Mouse (Mus musculus): ENCODE data around the gene Inhbe. TPM values are rescaled to one million over a fixed set of nuclear protein-coding genes. Genes with fewer than 3 reads are reported as not detected.

Inhbe gene
- total RNA-seq, 1 experiment from 2014 or later = 0.82 TPM

GRCm38 (mm10) chr10:127343029-127343428, 11.2 kb downstream of the Inhbe start:
- DNase-seq = no peak

DNA sequence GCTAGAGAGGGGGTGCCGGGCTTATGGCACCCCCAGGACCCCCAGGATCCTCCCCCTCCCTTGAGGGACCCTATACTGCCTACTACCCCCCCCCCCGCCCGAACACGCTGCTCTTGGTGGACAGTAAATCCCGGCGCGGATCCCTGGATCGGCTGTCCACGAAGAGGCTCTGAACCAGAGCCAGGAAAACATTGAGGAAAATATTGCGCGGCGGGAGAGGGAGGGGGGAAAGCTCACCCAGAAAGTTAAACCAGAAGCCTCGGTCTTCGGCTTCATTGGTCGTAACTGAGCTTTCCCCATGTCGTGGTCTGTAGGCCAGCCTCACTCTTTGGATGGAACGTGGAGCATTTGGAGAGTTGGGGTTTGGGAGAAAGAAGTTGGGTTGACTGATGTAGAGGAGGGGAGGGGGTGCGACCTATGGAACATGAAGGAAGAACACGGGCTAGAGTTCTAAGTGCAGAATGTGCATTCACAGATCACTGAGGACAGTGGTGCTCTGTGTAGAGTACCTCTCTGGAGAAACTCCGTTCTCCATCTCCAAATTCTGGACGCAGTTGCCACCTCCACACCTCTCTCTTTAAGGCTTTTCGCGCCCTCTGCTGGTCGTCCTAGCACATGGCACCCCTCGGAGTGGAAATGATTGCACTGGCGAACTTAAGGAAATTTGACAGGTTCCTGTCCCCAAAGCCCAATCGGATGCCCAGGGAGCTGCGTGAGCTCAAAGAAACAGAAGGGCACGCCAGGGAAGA, 12.1 kb downstream of the Inhbe start, which contains the start of gene Gli1:
Gene Gli1, minus strand, starts transcription at position 84 of the 749 bp plus-strand sequence.
- peak; percentile 92 for DNase-seq

- DNase-seq = no peak
Observed at GRCm38 (mm10) chr10:127341360-127341690, 12.9 kb downstream of the Inhbe start.

GRCm38 (mm10) chr10:127340577-127341359, 13.4 kb downstream of the Inhbe start:
- no peak for DNase-seq

- peak; percentile 68 for DNase-seq
Observed at GRCm38 (mm10) chr10:127339683-127340576, 14.3 kb downstream of the Inhbe start.

DNA sequence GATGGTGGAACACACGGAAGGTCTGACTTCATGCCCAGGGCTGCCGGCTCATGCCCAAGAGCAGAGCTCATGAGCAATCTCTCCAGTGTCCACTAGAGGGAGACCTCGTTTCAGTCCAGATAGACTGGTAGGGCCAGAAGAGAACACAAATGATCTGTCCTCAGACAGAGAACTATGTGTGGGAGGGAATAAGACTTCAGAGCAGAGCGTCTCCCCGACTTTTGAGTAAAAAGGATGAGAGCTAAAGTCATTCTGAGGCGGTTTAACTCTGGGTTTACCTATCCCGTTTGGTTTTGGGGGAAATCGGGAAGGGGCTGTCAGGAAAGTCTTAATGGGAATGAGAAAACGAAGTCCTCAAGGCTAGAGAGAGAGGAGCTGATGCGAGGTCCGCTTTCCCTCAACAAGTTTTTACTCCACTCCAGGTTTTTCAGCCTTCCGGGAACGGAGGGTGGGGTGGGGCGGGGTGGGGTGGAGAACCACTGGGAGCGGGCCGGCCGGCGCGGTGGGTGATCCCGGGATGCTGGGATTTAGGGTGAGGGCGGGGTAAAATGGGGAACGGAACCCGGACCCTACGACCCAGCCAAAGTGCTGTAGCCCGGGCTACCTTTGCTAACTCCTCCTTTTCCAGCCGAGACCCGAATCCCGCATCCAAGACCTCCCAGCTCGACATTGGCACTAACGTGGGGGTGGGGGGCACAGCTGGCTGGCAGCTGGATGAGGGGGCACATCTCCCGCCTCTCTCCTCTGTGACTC, 15.1 kb downstream of the Inhbe start:
- DNase-seq = peak; percentile 91

- DNase-seq = no peak
Observed at GRCm38 (mm10) chr10:127337536-127338099, 16.6 kb downstream of the Inhbe start.

DNA sequence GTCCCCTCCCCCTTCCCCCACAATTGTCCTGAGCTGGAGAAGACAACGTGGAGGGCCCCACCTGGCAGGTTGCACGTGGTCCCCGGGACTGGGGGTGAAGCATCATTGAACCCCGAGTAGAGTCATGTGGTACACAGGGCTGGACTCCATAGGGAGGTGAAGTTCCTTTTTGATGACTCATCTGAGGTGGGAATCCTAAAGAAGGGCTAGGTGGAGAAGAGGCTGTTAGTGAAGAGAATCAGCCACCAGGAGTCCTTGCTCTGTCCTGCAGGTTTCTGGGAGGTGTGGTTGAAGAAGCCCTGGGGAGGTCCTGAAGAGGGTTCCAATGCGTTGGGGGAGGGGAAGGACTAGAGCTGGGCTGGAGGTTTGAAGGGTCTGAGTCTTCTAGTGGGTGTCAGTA, 17.3 kb downstream of the Inhbe start:
- DNase-seq = no peak

DNA sequence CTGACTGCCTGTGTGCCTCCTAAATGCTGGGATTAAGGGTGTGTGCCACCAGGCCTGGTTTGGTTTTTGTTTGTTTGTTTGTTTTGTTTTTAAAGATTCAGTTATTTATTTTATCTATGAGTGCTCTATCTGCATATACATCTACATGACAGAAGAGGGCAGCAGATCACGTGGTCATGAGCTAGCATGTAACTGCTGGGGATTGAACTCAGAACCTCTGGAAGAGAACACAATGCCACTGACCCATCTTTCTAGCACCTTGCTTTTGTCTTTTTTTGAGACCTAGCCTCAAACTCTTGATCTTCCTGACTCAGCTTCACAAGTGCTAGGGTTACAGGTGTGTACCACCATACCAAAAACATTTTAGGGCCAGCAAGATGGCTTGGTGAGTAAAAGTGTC, 18.9 kb downstream of the Inhbe start:
- DNase-seq = no peak

DNA sequence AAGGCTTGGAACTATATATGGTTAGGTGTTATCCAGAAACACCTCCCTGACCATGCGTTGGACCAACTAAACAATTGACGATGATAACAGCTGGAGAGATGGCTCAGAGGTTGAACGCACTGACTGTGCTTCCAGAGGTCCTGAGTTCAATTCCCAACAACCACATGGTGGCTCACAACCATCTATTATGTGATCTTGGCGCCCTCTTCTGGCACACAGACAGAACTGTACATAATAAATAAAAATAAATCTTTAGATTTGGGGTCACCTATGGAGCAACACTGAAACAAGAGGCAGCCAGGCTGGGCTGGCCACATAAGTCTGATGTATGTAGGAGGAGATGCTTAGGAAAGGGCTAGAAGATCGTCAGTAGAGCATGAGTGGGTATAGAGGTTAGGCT, 21.1 kb downstream of the Inhbe start:
- DNase-seq = no peak

DNA sequence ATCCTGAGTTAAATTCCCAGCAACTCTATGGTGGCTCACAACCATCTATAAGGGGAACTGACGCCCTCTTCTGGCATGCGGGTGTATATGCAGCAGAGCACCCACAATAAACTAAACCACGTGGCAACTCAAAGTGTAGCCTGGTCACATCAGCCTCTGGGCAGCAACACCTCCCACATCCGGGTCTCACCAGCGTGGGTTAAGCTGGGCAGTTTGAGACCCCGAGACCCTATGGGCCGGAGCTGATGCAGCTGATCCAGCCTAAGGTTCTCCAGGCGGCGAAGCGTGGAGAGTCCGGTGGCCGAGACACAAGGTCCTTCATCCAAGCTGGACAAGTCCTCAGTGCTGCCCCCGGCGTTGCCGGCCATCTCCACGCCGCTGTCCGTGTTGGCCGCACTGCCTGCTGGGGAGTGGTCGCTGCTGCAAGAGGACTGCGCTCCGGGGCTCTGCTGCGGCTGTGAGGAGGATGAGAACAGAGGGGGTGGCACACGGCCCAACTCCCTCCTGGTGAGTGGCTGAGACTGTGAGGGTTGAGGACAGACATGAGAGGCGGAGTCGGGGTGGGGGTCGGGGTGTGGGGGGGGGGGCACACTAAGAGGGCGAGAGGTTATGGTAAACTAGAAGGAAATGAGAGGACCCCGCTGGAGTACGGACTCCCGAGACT, 21.9 kb downstream of the Inhbe start:
- DNase-seq = no peak

GRCm38 (mm10) chr10:127330212-127330611, 24.0 kb downstream of the Inhbe start:
- DNase-seq = no peak

DNA sequence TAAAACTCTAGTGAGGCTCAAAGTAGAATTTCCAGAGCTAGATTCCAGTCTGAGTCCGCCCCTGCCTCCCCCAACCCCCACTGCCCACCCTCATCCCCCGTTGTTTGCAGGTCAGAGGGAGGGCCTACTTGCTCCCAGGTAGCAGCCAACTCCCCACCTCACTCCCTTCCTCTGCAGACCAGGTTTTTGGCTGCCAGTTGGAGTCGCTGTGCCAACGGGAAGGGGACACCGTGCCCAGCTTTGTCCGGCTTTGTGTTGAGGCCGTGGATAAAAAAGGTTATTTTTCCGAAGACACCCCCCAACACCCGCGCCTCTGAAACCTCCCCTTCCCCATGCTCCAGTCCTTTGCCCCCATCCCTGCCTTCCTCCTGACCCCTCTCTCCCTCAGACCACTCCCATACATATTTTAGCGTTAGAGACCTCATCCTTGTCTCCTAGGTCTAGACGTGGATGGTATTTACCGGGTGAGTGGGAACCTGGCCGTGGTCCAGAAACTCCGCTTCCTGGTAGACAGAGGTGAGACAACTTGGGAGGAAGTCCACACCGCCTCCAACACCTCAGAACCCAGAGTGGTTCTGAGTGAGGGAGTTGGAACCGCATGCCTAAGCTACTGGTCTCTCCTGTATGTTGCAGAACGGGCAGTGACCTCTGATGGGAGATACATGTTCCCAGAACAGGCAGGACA, 26.6 kb downstream of the Inhbe start:
- DNase-seq = no peak

- DNase-seq = peak; percentile 52
Observed at GRCm38 (mm10) chr10:127326828-127327227, 27.4 kb downstream of the Inhbe start.

- DNase-seq = peak; percentile 54
Observed at GRCm38 (mm10) chr10:127326017-127326801, 28.0 kb downstream of the Inhbe start.

DNA sequence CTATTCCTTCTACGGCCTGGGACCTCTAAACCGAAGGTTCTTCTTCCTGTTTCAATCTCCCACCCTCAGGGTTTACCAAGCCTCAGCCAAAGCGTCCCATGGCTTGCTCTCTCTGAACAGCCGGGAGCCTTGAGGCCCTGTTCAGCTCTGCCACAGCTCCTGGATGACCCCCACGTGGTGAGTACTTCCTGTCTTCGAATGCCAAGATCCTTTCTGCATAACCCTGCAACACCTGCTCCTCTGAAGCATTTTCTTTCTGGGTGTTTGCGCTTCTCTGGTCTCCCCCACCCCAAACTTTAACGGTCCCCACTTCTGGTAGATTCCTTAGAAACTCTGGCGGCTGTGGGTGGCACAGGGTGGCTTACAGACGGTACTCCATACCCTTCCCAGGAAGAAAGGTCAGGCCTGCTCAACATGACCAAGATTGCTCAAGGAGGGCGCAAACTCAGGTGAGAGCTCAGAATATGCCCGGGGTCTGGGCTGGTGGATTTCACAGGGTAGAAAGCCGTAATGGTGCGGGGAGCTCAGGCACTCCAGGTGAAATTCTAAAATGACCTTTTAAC, 28.7 kb downstream of the Inhbe start:
- DNase-seq = no peak

- DNase-seq = peak; percentile 62
Observed at GRCm38 (mm10) chr10:127324495-127324894, 29.7 kb downstream of the Inhbe start.

- DNase-seq = no peak
Observed at GRCm38 (mm10) chr10:127323131-127323855, 30.9 kb downstream of the Inhbe start.
